Mouse (Mus musculus) spleen, adult 12 weeks (tissue): ENCODE results near the gene Efcab2.
"Not testable (repeated sequence)": the region's sequence is repeated elsewhere in the genome, so short reads cannot be mapped to it uniquely, and the experiment has no call there.

ENCODE experiments used
- DNase-seq: peaks from one replicate; pipeline ENCODE4 v3.0.0; 2022; ENCODE audit warnings: low spot score

Gene Efcab2

DNA sequence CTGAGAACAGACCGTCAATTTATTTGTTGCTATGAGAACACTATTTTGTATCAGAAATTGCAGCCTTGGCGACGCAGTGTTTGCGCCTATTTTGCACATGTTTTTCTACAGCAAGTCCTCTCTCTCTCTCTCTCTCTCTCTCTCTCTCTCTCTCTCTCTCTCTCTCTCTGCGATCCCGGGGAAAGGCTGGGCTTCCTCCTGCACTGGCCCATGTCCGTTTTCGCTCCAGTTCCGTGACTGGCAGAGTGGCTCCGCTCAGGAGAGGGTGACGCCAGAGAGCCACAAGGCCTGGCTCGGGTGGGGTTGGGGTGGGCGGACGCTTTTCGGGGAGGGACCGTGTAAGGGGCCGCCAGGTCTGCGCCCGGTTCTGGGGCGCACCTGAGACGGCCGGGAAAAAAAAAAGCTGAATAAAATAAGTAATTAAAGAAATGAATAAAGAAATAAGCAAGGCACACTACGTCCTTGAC, 407 bp upstream of the Efcab2 start:
- DNase-seq = peak; percentile 55

DNA sequence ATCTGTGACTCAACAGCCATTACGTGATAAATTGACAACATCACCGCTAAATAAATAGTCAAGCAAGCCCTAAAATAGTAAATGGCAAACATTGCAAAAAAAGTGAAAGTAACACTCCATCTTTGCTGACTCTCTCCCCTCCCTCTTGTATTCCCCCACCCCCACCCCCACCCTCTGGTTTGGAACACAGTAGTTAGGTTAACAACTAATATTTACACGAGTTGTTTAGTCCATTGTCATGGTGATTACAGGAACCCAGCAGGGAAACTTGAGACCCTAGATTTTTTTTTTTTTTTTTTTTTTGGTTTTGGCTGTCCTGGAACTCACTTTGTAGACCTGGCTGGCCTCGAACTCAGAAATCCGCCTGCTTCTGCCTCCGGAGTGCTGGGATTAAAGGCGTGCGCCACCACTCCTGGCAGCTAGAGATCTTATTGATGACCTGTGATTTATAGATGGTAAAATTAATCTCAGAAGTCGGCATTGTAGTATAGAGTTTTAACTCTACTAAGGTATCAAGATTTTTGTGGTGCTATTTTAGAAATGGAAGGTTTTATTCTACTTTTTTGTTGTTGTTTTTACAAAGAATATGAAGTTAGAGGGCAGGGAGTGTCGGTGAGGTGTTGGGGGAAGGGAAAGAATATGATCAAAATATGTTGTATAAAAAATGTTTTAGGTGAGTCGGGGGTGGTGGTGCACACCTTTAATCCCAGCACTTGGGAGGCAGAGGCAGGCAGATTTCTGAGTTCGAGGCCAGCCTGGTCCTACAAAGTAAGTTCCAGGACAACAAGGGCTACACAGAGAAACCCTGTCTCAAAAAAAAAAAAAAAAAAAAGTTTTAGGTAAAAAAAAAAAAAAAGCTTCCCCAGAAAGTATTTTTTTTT, 1.1 kb downstream of the Efcab2 start:
- DNase-seq = no peak

DNA sequence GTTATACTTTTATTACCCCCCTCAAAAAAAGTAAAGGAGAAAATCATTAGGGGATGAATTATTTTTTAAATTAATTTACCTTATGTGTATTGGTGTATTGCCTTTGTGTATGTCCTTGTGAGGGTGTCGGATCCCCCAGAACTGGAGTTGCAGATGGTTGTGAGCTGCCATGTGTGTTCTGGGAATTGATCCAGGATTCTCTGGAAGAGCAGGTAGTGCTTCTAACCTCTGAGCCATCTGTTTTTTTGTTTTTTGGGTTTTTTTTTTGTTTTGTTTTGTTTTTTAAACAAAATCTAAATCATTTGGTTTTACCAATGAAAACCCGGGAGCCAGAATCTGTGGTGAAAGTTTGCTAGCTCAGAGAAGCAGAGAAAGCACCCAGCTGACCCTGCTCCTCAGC, 1.8 kb downstream of the Efcab2 start:
- DNase-seq = no peak

DNA sequence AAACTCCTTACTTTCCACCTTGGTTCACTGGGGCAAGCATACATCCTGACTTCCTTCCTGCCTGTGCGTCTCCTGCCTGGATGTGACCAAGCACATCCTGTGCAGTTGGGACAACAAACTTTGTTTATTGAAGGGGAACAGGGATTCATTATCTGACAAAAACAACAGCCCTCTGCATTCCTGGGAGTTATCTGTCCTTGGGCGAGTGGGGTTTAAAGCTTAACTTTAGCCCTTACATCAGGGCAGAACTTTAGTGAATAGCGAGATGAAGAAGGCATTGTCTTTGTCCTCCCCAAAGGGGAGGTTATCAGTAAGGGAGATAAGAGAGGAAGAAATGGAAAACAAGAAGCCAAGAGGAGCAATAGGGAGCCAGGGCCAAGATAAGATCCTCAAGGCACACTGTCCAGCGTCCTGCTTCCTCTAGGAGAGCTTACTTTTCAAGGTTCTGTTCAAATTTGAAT, 3.0 kb downstream of the Efcab2 start:
- no peak for DNase-seq

DNA sequence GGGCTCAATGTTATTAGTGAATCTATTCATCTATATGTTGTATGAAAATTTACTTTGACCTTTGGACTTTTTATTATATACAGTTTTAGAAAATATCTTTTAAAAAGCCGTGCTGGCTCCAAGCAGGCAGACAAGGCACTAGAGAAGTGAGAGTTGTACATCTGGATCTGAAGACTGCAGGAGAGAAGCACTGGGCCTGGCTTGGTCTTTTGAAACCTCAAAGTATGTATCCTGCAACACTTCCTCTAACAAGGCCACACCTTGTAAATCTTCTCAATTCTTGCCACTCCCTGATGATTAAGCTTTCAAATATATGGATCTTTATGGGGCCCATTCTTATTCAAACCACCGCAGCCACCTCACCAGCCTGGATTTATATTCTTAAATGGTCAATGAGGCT, 7.5 kb downstream of the Efcab2 start:
- not testable (repeated sequence) for DNase-seq

DNA sequence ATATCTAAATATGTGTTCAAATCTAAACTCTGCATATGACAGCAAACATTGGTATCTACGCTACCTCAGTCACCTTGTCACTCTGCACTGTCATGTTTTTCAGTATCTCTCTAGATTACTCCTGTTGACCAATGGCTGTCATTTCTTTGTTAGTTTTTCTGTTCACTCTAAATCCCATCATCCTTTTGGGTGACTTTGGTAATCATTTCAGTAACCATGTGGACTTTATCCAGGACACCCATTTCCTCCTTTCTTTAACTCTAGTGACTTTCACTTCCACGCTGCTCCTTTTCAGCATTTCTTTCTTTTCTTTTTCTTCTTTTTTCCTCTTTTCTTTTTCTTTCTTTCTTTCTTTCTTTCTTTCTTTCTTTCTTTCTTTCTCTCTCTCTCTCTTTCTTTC, 13.7 kb downstream of the Efcab2 start:
- no peak for DNase-seq

DNA sequence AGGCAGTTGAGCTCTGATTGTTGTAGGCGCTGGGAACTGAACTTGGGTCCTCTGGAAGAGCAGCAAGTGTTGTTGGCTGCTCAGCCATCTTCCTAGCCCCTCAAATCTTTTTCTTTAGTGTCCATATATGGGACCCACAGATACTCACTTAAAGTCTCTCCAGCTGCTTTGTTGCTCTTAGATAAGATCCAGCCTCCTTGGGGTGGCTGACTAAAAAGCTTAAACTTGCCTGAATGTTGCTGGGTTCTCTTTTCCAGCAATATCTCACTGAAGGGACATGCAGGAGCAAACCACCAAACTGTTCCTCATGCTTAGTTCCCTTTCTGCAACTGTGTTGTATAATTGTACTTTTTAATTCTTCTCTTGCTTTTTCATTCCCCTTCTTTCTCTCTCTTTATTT, 17.8 kb downstream of the Efcab2 start:
- no peak for DNase-seq

DNA sequence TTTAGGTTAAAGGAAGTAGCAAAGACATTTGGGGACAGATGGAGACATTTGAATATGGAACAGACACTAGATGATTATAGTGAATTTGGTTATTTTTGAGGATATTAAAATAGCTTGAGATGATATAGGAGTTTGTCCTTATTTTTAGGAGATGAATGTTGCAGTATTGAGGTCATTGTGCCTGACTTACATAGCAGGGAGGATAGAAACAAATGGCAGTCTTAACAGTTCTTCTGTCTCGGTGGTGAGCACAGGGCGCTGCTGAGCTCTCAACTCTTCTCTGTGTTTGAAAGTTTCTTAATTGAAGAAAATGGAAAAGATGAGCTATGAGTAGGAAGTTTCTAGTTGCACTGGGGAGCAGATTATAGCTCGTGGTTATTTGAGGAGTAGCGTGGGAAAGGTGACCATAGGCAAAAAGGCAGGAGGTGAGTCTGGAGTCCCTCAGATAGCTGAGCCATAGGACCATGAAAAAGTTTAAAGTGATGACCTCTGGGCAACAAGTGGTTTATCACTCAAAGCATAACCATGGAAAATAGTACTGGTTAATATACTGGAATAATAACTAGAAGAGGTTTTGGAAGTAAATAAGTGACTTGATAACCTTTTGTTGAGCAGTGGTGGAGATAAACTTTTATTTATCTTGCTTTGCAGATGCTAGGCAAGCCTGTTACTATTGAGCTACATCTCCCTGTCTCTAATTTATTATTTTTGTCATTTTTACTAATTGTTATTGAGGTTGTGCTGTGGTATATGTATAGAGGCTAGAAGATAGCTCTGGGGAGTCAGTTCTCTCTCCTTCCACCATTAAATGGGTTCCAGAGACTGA, 25.9 kb downstream of the Efcab2 start:
- no peak for DNase-seq

DNA sequence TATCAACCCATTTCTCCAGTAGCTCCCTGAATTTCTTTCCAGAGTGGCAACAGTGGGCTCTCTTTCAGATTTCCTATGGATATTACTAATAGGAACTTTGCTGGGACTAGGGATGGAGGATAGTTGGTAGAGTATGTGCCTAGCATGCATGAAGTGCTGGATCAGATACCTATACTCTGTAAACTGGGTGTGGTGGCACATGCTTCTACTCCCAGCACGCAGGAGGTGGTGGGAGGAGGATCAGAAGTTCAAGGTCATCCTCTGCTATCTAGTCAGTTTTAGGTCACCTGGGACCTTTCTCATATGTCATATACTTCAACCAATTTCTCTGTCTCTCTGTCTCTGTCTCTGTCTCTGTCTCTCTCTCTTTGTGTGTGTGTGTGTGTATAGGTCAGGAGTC, 27.7 kb downstream of the Efcab2 start:
- no peak for DNase-seq

DNA sequence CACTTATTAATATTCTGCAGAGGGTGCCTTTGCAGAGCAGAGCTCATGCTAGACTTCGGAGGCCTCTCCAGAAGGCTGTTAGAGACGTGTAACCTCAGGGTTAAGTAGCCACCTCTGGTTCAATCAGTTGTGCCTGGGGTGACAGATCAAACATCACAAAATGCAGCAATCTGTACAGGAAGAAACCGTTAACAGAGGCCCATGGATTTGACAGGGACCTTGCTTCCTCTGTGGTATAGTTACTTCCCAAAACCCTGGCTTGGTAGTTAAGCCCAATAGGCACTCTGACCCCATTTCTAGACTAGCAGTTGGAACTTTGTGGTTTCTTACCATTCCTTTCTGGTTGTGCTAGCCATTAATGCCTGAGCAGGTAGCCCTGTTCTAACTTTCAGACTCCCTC, 38.5 kb downstream of the Efcab2 start:
- DNase-seq = no peak

DNA sequence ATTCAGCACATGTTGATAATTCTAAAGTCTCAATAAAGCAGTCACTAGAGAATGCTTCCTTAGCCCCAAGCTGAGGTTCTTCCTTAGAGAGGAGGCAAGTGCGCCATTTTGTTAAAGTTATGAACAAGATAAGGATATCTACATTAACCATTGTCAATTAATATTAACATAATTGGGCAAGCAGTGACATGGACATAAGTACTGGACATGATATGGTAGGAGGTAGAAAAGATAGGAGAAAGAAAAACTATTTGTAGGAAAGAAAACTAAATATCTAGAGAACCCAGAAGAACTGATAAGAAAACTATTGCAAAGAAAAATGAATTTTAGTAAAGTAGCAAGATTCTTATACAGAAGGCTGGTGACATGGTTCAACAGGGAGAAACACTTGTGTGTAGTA, 41.2 kb downstream of the Efcab2 start:
- DNase-seq = no peak

DNA sequence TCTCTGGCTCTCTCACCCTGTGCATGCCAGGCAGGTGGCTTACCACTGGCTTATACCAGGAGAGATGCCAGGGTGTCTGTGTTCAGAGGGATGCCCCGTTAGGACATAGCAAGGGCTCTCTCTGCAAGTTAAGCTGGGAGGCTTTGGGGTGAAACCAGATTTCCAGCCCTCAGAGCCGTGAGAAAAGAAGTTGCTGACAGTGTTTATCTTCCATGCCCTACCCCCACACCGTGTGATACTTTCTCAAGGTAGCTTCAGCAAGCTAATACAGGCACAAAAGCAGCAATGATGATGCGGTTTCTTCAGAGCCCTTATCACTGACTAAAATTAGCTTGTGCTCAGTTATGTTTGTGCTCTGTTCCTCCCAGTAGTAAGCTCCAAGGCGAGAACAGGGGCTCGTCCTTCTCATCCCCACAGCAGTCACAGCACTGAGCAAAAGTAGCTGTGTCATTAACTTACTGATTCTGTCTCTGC, 42.4 kb downstream of the Efcab2 start:
- DNase-seq = peak; percentile 21

DNA sequence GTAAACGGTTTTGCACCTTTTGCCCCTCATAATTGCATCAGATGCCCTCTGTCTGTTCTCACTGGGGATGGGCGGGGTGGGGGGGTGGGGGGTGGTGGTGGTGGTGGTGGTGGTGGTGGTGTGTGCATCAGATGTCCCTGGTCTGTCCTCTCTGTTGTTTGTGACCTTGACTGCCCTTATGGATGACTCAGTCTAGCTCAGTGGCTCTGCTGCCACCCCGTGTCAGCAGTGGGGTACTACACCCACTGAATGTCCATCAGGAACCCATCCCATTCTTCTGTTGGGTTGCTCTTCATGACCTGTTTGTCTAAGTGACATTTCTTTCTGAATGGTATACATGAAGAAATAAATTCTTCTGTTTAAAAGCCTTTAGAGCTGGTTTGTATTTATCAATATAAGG, 43.3 kb downstream of the Efcab2 start:
- peak; percentile 68 for DNase-seq

DNA sequence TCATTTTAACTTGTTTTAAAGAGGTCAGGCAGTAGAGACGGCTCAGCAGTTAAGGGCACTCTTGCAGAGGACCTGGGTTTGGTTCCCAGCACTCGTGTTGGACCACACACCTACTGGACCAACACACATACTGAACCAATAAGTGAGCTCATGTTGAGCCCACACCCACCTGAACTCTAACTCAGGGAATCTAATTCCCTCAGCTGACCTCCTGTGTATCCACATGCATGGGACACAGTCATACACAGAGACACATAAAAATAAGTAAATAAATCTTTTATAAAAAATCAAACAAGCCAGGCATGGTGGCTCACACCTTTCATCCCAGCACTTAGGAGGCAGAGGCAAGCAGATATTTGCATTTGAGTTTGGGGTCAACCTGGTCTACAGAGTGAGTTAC, 44.0 kb downstream of the Efcab2 start:
- DNase-seq = no peak

DNA sequence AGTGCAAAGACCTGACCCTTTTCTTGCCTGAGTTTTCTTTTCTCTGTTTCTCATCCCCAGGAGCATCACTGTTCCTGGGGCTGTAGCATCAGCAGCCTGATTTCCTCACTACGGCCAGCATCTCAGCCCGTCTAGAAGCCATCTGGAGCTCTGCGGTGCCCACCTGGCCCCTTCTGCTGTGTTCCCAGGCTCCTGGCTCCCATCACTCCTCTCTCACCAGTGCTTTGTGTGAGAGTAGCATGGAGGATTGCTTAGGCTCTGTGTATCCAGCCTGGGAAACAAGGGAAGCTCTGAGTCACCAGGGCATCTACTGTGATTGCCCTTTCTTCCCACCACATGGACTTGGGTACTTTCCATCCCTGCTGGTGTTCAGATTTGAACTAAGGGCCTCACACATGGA, 48.2 kb downstream of the Efcab2 start:
- no peak for DNase-seq

DNA sequence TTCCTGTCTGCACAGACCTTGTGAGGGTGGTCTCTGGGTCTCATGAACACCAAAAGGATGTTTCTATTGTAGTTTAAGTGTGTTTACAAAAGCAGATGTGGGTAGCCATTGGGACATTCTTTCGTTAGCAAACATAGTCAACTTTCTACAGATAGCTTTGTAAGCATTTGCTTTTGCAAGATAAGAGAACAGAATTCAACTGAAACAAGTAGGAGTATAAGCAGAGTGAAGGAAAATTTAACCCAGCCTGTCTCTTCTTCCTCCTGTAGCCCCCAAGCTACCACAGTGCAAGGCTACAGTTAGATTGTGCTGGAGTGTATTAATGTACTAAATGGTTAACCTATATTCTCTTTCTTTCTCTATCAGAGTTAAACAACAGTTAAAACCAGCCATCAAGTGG, 49.2 kb downstream of the Efcab2 start:
- no peak for DNase-seq

DNA sequence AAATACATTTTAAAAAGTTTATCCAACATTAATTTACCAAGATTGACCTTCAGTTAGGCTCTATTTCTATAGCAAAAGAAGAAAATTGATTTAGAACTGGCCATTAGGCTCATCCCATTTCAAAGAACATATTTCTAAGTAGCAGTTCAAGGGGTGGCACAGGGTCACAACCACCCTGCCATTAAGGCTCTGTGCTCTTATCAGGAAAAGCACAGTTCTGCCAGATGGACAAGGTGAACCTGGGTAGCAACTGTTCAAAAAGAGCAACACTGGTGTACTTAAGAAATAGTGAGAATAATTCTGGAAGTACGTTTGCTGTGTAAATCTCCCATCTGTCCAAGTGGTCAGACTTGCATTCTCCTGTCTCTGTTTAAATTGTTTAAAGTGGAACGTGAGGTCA, 52.1 kb downstream of the Efcab2 start:
- no peak for DNase-seq

DNA sequence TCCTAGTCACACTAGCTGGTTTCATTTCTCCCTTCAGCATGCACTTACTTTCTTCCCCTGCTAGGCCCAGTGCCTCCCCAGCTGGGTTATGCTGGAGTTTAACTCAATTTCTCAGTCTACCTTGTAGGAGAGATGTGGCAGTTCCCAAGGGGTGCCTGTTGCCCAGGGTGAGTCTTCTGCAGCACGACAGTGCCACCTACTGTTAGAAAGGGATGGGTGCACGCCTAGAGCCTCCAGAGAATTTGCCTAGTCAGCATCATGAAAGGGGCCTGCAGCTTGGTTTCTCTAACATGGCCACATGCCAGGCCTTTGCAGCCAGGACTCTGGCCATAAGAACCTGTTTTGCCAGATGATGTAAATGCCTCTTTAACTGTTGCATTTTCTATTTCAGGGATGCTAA, 57.8 kb downstream of the Efcab2 start:
- peak; percentile 69 for DNase-seq

DNA sequence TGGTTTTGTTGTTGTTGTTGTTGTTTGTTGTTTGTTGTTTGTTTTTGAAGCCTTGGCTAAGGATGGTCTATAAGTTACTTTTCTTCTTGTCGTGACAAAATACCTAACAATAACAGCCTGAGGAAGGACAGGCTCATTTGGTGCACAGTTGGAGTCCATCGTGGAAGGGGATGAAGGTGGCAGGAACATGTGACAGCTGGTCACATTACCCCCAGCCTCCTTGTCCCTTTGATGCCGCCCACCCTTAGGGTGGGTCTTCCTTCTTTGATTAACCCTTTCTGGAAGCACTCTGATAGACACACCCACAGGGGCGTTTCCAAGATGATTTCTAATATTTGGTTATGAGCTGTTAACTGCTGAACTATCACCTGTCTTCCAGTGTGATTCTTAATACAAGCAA, 58.3 kb downstream of the Efcab2 start:
- no peak for DNase-seq

DNA sequence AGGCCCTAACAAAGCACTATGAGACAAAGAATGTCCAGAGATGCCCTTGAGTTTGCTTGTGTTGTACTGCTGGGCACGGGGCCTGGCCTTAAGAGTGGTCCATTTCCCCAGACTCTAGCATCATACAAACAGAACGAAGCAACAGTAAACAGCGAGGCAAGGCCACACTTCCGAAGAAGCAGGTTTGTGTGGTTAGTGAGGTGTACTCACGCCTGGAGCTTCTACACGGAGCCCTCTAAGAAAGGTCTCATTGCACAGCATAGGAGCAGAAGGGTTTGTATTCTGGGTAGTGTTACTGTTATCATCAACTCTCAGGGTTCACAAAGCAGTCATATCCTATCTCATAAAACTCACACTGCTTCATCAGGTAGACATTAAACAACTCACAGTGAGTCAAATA, 61.7 kb downstream of the Efcab2 start:
- no peak for DNase-seq

DNA sequence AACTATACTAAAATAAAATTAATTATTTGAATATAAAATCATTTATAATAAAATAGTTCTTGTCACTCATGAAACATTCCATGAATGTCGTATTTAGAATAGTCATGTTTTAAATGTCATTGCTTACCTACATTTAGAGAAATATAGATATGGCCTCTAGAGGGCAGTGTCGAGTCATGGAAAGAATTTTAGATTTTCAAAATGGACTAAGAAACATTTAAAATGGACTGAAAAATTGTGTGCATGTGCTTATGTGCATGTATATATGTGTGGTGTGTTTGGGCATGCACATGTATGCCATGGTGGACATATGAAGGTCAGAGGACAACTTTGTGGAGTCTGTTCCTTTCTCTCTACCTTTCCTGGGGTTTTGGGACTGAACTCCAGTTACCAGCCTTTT, 62.4 kb downstream of the Efcab2 start:
- DNase-seq = no peak

DNA sequence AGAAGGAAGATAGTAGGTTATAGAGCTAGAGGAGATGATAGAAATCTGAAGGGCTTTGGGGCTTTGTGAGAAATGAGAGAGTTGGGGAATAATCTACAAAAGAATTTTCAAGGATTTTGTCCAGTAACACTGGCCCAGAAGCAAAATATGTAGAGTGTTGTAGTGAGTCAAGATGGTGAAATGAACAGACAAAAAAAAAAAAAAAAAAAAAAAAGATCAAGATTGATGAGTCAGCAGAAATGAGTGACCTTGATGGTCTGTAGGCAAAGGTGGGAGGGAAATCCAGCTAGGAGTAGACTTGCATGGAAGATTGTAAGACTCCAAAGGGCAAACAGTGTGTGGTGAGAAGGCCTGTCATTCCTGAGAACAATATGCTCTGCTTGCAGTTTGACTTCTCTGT, 78.0 kb downstream of the Efcab2 start:
- DNase-seq = no peak
